Mouse (Mus musculus) olfactory bulb, adult 2 months (tissue): Measurements from ENCODE around the gene Kpna7.

ENCODE experiments used
- CTCF ChIP-seq: fragments of 200-500 bp; IDR thresholded peaks from 2 replicates; pipeline ENCODE4 v1.5.1; 2012; ENCODE audit warnings: low read depth, mild to moderate bottlenecking, low read length, moderate library complexity; ENCODE audit not compliant: insufficient read depth
- POLR2A ChIP-seq: fragments of 200-500 bp; IDR thresholded peaks from 2 replicates; pipeline ENCODE4 v1.6.1; 2012; ENCODE audit warnings: mild to moderate bottlenecking, low read depth, low read length, moderate library complexity; ENCODE audit not compliant: insufficient read depth

DNA sequence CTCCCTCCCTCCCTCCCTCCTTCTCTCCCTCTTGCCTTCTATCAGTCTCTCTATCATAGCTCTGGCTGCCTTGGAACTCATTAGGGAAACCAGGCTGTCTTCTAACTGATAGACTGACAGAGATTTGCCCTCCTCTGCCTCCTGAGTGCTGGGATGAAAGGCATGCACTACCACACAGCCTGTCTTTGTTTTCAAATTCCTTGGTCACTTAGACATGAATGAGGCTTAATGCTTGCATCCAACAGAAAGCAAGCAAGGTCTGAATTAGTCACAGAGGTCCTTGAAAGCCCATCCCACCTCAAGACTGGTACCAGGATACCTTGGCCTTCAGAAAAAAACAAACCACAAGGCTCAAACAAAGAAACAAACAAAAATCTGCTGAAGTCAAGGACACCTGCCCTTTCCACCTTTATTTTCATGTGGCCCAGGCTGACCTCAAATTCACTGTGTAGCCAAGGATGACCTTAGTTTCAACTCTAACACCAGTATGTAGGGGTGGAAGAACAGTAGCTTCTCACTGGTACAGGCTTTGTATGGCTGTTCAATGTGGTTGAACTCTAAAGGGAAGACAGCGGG lies 19.0 kb downstream of the Kpna7 start:
- TF ChIP-seq CTCF (no peak), POLR2A (no peak)
